Mouse (Mus musculus): ENCODE measurements around the gene Galc.

- TF ChIP-seq POLR2A (IDR thresholded peaks at IDR 0.05; ENCODE audit: extremely low read depth, insufficient read depth, low read length) (no peak), CTCF (IDR thresholded peaks at IDR 0.05; ENCODE audit: extremely low read depth, insufficient read depth, low read length) (peak; percentile 66)
Observed at GRCm38 (mm10) chr12:98212457-98213175, 46.6 kb downstream of the Galc start.

Measured in cortical plate, adult 2 months (tissue).